Mouse (Mus musculus): ENCODE measurements at regions not wholly inside any gene's neighbourhood (a gene's known extent, or its start where the extent isn't known, plus 50 kb on each side); places are given as distances from the start of the nearest gene placed in this dataset.

- Histone ChIP-seq H3K9me3 (ENCODE audit: control insufficient read depth, insufficient read depth, low read depth, low read length) (no peaks in the 10 kb centered on the region), H3K36me3 (ENCODE audit: control insufficient read depth, insufficient read depth, low read length, poor library complexity, severe bottlenecking) (no peaks in the 10 kb centered on the region), H3K4me1 (ENCODE audit: control insufficient read depth in 2 of 2, insufficient read depth in 2 of 2, low read length in 2 of 2, poor library complexity in 1 of 2) (peaks cover 0 to 11% of the 10 kb centered on the region in 2 experiments; a peak in 1 of 4 replicates), H3K9ac (ENCODE audit: insufficient read depth, low read depth, low read length, poor library complexity, severe bottlenecking) (no peak overlapping the region), H3K27ac (ENCODE audit: insufficient read depth, low read depth, low read length, poor library complexity, severe bottlenecking) (no peak overlapping the region), H3K4me3 (ENCODE audit: insufficient read depth in 1 of 2, low read depth in 1 of 2, low read length in 2 of 2, poor library complexity in 1 of 2, severe bottlenecking in 1 of 2) (no peak overlapping the region)
- TF ChIP-seq ZNF384 (IDR thresholded peaks at IDR 0.05; ENCODE audit: low read depth, low read length) (no peak), ZC3H11A (IDR thresholded peaks at IDR 0.05; ENCODE audit: borderline replicate concordance, low read depth, low read length) (no peak)
- DNase-seq (ENCODE audit: low read depth, low spot score), result no peak
- in situ Hi-C loops (cut with MboI; ENCODE audit: low sequenced_read_pairs in 2 of 2, unreplicated experiment in 2 of 2), result no loop called here
Measured at GRCm38 (mm10) chr14:76258626-76259025, 147.9 kb downstream of the Nufip1 start.

- H3K9ac ChIP-seq (ENCODE audit: insufficient read depth, low read depth, low read length, poor library complexity, severe bottlenecking), result no peak overlapping the region
- H3K4me3 ChIP-seq (ENCODE audit: insufficient read depth in 1 of 2, low read depth in 1 of 2, low read length in 2 of 2, poor library complexity in 1 of 2, severe bottlenecking in 1 of 2), result no peak overlapping the region
- in situ Hi-C loops (cut with MboI; ENCODE audit: low sequenced_read_pairs in 2 of 2, unreplicated experiment in 2 of 2), result no loop called here
- no peaks in the 10 kb centered on the region for H3K36me3 ChIP-seq (ENCODE audit: control insufficient read depth, insufficient read depth, low read length, poor library complexity, severe bottlenecking)
- no peak for DNase-seq (ENCODE audit: low read depth, low spot score)
- H3K9me3 ChIP-seq (ENCODE audit: control insufficient read depth, insufficient read depth, low read depth, low read length), result no peaks in the 10 kb centered on the region
- no peak overlapping the region for H3K27ac ChIP-seq (ENCODE audit: insufficient read depth, low read depth, low read length, poor library complexity, severe bottlenecking)
- H3K4me1 ChIP-seq (ENCODE audit: control insufficient read depth in 2 of 2, insufficient read depth in 2 of 2, low read length in 2 of 2, poor library complexity in 1 of 2), result no peaks in the 10 kb centered on the region
- no peak for TF ChIP-seq ZNF384 (IDR thresholded peaks at IDR 0.05; ENCODE audit: low read depth, low read length)
- no peak for TF ChIP-seq MAFK (IDR thresholded peaks at IDR 0.05; ENCODE audit: insufficient read depth, low read depth, low read length)
- TF ChIP-seq CHD2 (IDR thresholded peaks at IDR 0.05; ENCODE audit: low read depth, low read length), result no peak
- TF ChIP-seq ZC3H11A (IDR thresholded peaks at IDR 0.05; ENCODE audit: borderline replicate concordance, low read depth, low read length), result no peak
- no peak for TF ChIP-seq HCFC1 (IDR thresholded peaks at IDR 0.05; ENCODE audit: borderline replicate concordance, insufficient read depth, low read length)
Measured at GRCm38 (mm10) chr14:76260628-76261293, 150.1 kb downstream of the Nufip1 start.

- H3K36me3 ChIP-seq (ENCODE audit: control insufficient read depth, insufficient read depth, low read length, poor library complexity, severe bottlenecking), result no peaks in the 10 kb centered on the region
- no peak overlapping the region for H3K9ac ChIP-seq (ENCODE audit: insufficient read depth, low read depth, low read length, poor library complexity, severe bottlenecking)
- in situ Hi-C loops (cut with MboI; ENCODE audit: low sequenced_read_pairs in 2 of 2, unreplicated experiment in 2 of 2), result no loop called here
- TF ChIP-seq CHD2 (IDR thresholded peaks at IDR 0.05; ENCODE audit: low read depth, low read length) (no peak), MAFK (IDR thresholded peaks at IDR 0.05; ENCODE audit: insufficient read depth, low read depth, low read length) (no peak), ZNF384 (IDR thresholded peaks at IDR 0.05; ENCODE audit: low read depth, low read length) (no peak), HCFC1 (IDR thresholded peaks at IDR 0.05; ENCODE audit: borderline replicate concordance, insufficient read depth, low read length) (no peak), ZC3H11A (IDR thresholded peaks at IDR 0.05; ENCODE audit: borderline replicate concordance, low read depth, low read length) (no peak)
- no peak overlapping the region for H3K4me3 ChIP-seq (ENCODE audit: insufficient read depth in 1 of 2, low read depth in 1 of 2, low read length in 2 of 2, poor library complexity in 1 of 2, severe bottlenecking in 1 of 2)
- no peak for DNase-seq (ENCODE audit: low read depth, low spot score)
- no peaks in the 10 kb centered on the region for H3K9me3 ChIP-seq (ENCODE audit: control insufficient read depth, insufficient read depth, low read depth, low read length)
- no peak overlapping the region for H3K27ac ChIP-seq (ENCODE audit: insufficient read depth, low read depth, low read length, poor library complexity, severe bottlenecking)
- peaks cover 5 to 7% of the 10 kb centered on the region in 2 experiments for H3K4me1 ChIP-seq (ENCODE audit: control insufficient read depth in 2 of 2, insufficient read depth in 2 of 2, low read length in 2 of 2, poor library complexity in 1 of 2)
Measured at GRCm38 (mm10) chr14:76263682-76264081, 151.1 kb upstream of the Tsc22d1 start.

- no peak for DNase-seq (ENCODE audit: low read depth, low spot score)
- in situ Hi-C loops (cut with MboI; ENCODE audit: low sequenced_read_pairs in 2 of 2, unreplicated experiment in 2 of 2), result no loop called here
Measured at GRCm38 (mm10) chr14:76265819-76266218, 148.9 kb upstream of the Tsc22d1 start.

More at GRCm38 (mm10) chr14:76265819-76266218, 148.9 kb upstream of the Tsc22d1 start:
- peaks cover 5 to 7% of the 10 kb centered on the region in 2 experiments for H3K4me1 ChIP-seq (ENCODE audit: control insufficient read depth in 2 of 2, insufficient read depth in 2 of 2, low read length in 2 of 2, poor library complexity in 1 of 2)
- no peak for TF ChIP-seq CHD2 (IDR thresholded peaks at IDR 0.05; ENCODE audit: low read depth, low read length)
- no peak for TF ChIP-seq MAFK (IDR thresholded peaks at IDR 0.05; ENCODE audit: insufficient read depth, low read depth, low read length)
- TF ChIP-seq HCFC1 (IDR thresholded peaks at IDR 0.05; ENCODE audit: borderline replicate concordance, insufficient read depth, low read length), result no peak
- no peak for TF ChIP-seq ZC3H11A (IDR thresholded peaks at IDR 0.05; ENCODE audit: borderline replicate concordance, low read depth, low read length)
- TF ChIP-seq ZNF384 (IDR thresholded peaks at IDR 0.05; ENCODE audit: low read depth, low read length), result no peak
- no peaks in the 10 kb centered on the region for H3K36me3 ChIP-seq (ENCODE audit: control insufficient read depth, insufficient read depth, low read length, poor library complexity, severe bottlenecking)
- H3K9ac ChIP-seq (ENCODE audit: insufficient read depth, low read depth, low read length, poor library complexity, severe bottlenecking), result no peak overlapping the region
- H3K4me3 ChIP-seq (ENCODE audit: insufficient read depth in 1 of 2, low read depth in 1 of 2, low read length in 2 of 2, poor library complexity in 1 of 2, severe bottlenecking in 1 of 2), result no peak overlapping the region
- H3K9me3 ChIP-seq (ENCODE audit: control insufficient read depth, insufficient read depth, low read depth, low read length), result no peaks in the 10 kb centered on the region
- no peak overlapping the region for H3K27ac ChIP-seq (ENCODE audit: insufficient read depth, low read depth, low read length, poor library complexity, severe bottlenecking)
